Mouse (Mus musculus): ENCODE data around the gene Hoxb2. TPM values are rescaled to one million over a fixed set of nuclear protein-coding genes. Genes with fewer than 3 reads are reported as not detected.

The Hoxb2 gene
- 63.0 and 67.1 TPM in 2 replicates for polyA plus RNA-seq (2015; fragmentation: Nextera tagmentation; extraction: Ambion mirVana)

GRCm38 (mm10) chr11:96350341-96350624, at the start of gene Hoxb2:
Hoxb2 (plus strand) TSS chr11:96350525.
- H3K4me2 ChIP-seq: peak within 1 kb of the TSS; percentile 95

GRCm38 (mm10) chr11:96301064-96301431, 49.3 kb upstream of the Hoxb2 start:
- WGBS: 8% methylated on average over 10 of the region's 10 CpGs
- peaks cover 80% of the 10 kb centered on the region for H3K4me1 ChIP-seq (replicated peaks)
- H3K4me3 ChIP-seq: peak overlapping the region; percentile 99
- ATAC-seq (ENCODE audit: low read depth): no peak
- H3K9ac ChIP-seq: peak overlapping the region; percentile 100
- peak overlapping the region; percentile 96 for H3K4me2 ChIP-seq
- H3K9me3 ChIP-seq: no peaks in the 10 kb centered on the region
- peak overlapping the region; percentile 100 for H3K27ac ChIP-seq (replicated peaks)
- H3K36me3 ChIP-seq: peaks cover 49% of the 10 kb centered on the region
- no peaks in the 10 kb centered on the region for H3K27me3 ChIP-seq

More at GRCm38 (mm10) chr11:96350341-96350624, at the start of gene Hoxb2:
- Histone ChIP-seq H3K4me3 (peak within 1 kb of the TSS; percentile 95), H3K27me3 (no peaks in the 10 kb centered on the region), H3K9ac (peak within 1 kb of the TSS; percentile 100), H3K27ac (replicated peaks) (peak within 1 kb of the TSS; percentile 100), H3K4me1 (replicated peaks) (peaks cover 67% of the 10 kb centered on the region), H3K9me3 (no peaks in the 10 kb centered on the region), H3K36me3 (peaks cover 22% of the 10 kb centered on the region)
- ATAC-seq (ENCODE audit: low read depth): no peak
- 2% methylated on average over 2 of the region's 2 CpGs for WGBS

- no peak for ATAC-seq (ENCODE audit: low read depth)
- Histone ChIP-seq H3K4me2 (peak overlapping the region; percentile 96), H3K4me1 (replicated peaks) (peaks cover 80% of the 10 kb centered on the region), H3K27me3 (no peaks in the 10 kb centered on the region), H3K36me3 (peaks cover 52% of the 10 kb centered on the region), H3K9ac (peak overlapping the region; percentile 100), H3K4me3 (peak overlapping the region; percentile 99), H3K27ac (replicated peaks) (peak overlapping the region; percentile 100), H3K9me3 (no peaks in the 10 kb centered on the region)
- WGBS: 7% methylated on average over 15 of the region's 15 CpGs
These were observed 48.5 kb upstream of the Hoxb2 start for GRCm38 (mm10) chr11:96301837-96302236.

GRCm38 (mm10) chr11:96302381-96303150, 47.8 kb upstream of the Hoxb2 start:
- H3K9me3 ChIP-seq: no peaks in the 10 kb centered on the region
- WGBS: 3% methylated on average over 23 of the region's 23 CpGs
- no peaks in the 10 kb centered on the region for H3K27me3 ChIP-seq
- H3K36me3 ChIP-seq: peaks cover 52% of the 10 kb centered on the region
- peak overlapping the region; percentile 100 for H3K27ac ChIP-seq (replicated peaks)
- H3K4me2 ChIP-seq: peak overlapping the region; percentile 96
- peak overlapping the region; percentile 100 for H3K9ac ChIP-seq
- H3K4me3 ChIP-seq: peak overlapping the region; percentile 99
- ATAC-seq (ENCODE audit: low read depth): no peak
- peaks cover 80% of the 10 kb centered on the region for H3K4me1 ChIP-seq (replicated peaks)

GRCm38 (mm10) chr11:96303151-96304099, 46.9 kb upstream of the Hoxb2 start, which contains the start of gene Hoxb5:
Hoxb5 (plus strand) TSS chr11:96303336.
- peak within 1 kb of the TSS; percentile 100 for H3K27ac ChIP-seq (replicated peaks)
- H3K4me3 ChIP-seq: peak within 1 kb of the TSS; percentile 99
- under 1% methylated on average over 69 of the region's 69 CpGs for WGBS
- no peaks in the 10 kb centered on the region for H3K27me3 ChIP-seq
- ATAC-seq (ENCODE audit: low read depth): peak; percentile 55
- H3K4me2 ChIP-seq: peak within 1 kb of the TSS; percentile 96
- peak within 1 kb of the TSS; percentile 100 for H3K9ac ChIP-seq
- no peaks in the 10 kb centered on the region for H3K9me3 ChIP-seq
- H3K4me1 ChIP-seq (replicated peaks): peaks cover 80% of the 10 kb centered on the region
- H3K36me3 ChIP-seq: peaks cover 52% of the 10 kb centered on the region

- peaks cover 91% of the 10 kb centered on the region for H3K4me1 ChIP-seq (replicated peaks)
- H3K4me3 ChIP-seq: peak overlapping the region; percentile 99
- no peaks in the 10 kb centered on the region for H3K27me3 ChIP-seq
- WGBS: 1% methylated on average over 38 of the region's 38 CpGs
- ATAC-seq (ENCODE audit: low read depth): no peak
- H3K9ac ChIP-seq: peak overlapping the region; percentile 100
- H3K9me3 ChIP-seq: no peaks in the 10 kb centered on the region
- peak overlapping the region; percentile 100 for H3K27ac ChIP-seq (replicated peaks)
- peak overlapping the region; percentile 96 for H3K4me2 ChIP-seq
- H3K36me3 ChIP-seq: peaks cover 52% of the 10 kb centered on the region
These were observed 45.7 kb upstream of the Hoxb2 start for GRCm38 (mm10) chr11:96304381-96305195.

- Histone ChIP-seq H3K4me3 (peak overlapping the region; percentile 99), H3K4me1 (replicated peaks) (peaks cover 96% of the 10 kb centered on the region), H3K27ac (replicated peaks) (peak overlapping the region; percentile 100), H3K36me3 (peaks cover 49% of the 10 kb centered on the region), H3K27me3 (no peaks in the 10 kb centered on the region), H3K9ac (peak overlapping the region; percentile 100), H3K4me2 (peak overlapping the region; percentile 96), H3K9me3 (no peaks in the 10 kb centered on the region)
- 10% methylated on average over 6 of the region's 6 CpGs for WGBS
- no peak for ATAC-seq (ENCODE audit: low read depth)
These were observed 44.7 kb upstream of the Hoxb2 start for GRCm38 (mm10) chr11:96305505-96306182.

- Histone ChIP-seq H3K4me2 (peak overlapping the region; percentile 96), H3K27ac (replicated peaks) (peak overlapping the region; percentile 100), H3K4me1 (replicated peaks) (peaks cover 96% of the 10 kb centered on the region), H3K9me3 (no peaks in the 10 kb centered on the region), H3K36me3 (peaks cover 42% of the 10 kb centered on the region), H3K27me3 (no peaks in the 10 kb centered on the region), H3K4me3 (peak overlapping the region; percentile 99), H3K9ac (peak overlapping the region; percentile 100)
- ATAC-seq (ENCODE audit: low read depth): no peak
- 4% methylated on average over 7 of the region's 7 CpGs for WGBS
These were observed 44.0 kb upstream of the Hoxb2 start for GRCm38 (mm10) chr11:96306183-96306907.

- peak; percentile 60 for ATAC-seq (ENCODE audit: low read depth)
- 2% methylated on average over 13 of the region's 13 CpGs for WGBS
- no peaks in the 10 kb centered on the region for H3K27me3 ChIP-seq
- H3K9me3 ChIP-seq: no peaks in the 10 kb centered on the region
- H3K36me3 ChIP-seq: peaks cover 36% of the 10 kb centered on the region
- H3K27ac ChIP-seq (replicated peaks): peak overlapping the region; percentile 100
- H3K4me3 ChIP-seq: peak overlapping the region; percentile 99
- peak overlapping the region; percentile 96 for H3K4me2 ChIP-seq
- H3K4me1 ChIP-seq (replicated peaks): peaks cover 96% of the 10 kb centered on the region
- peak overlapping the region; percentile 100 for H3K9ac ChIP-seq
These were observed 43.4 kb upstream of the Hoxb2 start for GRCm38 (mm10) chr11:96306908-96307269.

GRCm38 (mm10) chr11:96308763-96309162, 41.6 kb upstream of the Hoxb2 start:
- H3K27ac ChIP-seq (replicated peaks): peak overlapping the region; percentile 100
- H3K36me3 ChIP-seq: peaks cover 23% of the 10 kb centered on the region
- peak overlapping the region; percentile 99 for H3K4me3 ChIP-seq
- H3K27me3 ChIP-seq: no peaks in the 10 kb centered on the region
- H3K9me3 ChIP-seq: no peaks in the 10 kb centered on the region
- H3K4me2 ChIP-seq: peak overlapping the region; percentile 96
- no peak for ATAC-seq (ENCODE audit: low read depth)
- H3K9ac ChIP-seq: peak overlapping the region; percentile 100
- 5% methylated on average over 4 of the region's 4 CpGs for WGBS
- peaks cover 100% of the 10 kb centered on the region for H3K4me1 ChIP-seq (replicated peaks)
